Mouse (Mus musculus) midbrain, embryonic 15.5 days (tissue): ENCODE measurements at regions not wholly inside any gene's neighbourhood (a gene's known extent, or its start where the extent isn't known, plus 50 kb on each side); places are given as distances from the start of the nearest gene placed in this dataset.
"Not testable (repeated sequence)": the region's sequence is repeated elsewhere in the genome, so short reads cannot be mapped to it uniquely, and the experiment has no call there.

Experiments used
- ATAC-seq: fragments of 200-750 bp; cut with Nextera tagmentation; replicated peaks from 2 replicates; pipeline ENCODE4 v1.8.0; 2017; ENCODE audit warnings: moderate TSS enrichment
- H3K27ac ChIP-seq: fragments of 300-500 bp; sonication (generic); 2 replicates; pipeline ENCODE4 v1.5.1; 2015; ENCODE audit warnings: mild to moderate bottlenecking, inconsistent platforms
- H3K27me3 ChIP-seq: fragments of 300-500 bp; sonication (generic); replicated peaks from 2 replicates; pipeline ENCODE4 v1.6.1; 2015; ENCODE audit warnings: inconsistent platforms
- H3K36me3 ChIP-seq: fragments of 300-500 bp; sonication (generic); replicated peaks from 2 replicates; pipeline ENCODE4 v1.6.1; 2015; ENCODE audit warnings: inconsistent platforms
- H3K4me1 ChIP-seq: fragments of 300-500 bp; sonication (generic); 2 replicates; pipeline ENCODE4 v1.6.1; 2015; ENCODE audit warnings: inconsistent platforms
- H3K4me2 ChIP-seq: fragments of 300-500 bp; sonication (generic); 2 replicates; pipeline ENCODE4 v1.6.1; 2015; ENCODE audit warnings: inconsistent platforms, mild to moderate bottlenecking, moderate library complexity
- H3K4me3 ChIP-seq: fragments of 300-500 bp; sonication (generic); 2 replicates; pipeline ENCODE4 v1.5.1; 2015; ENCODE audit warnings: mild to moderate bottlenecking, inconsistent platforms
- H3K9ac ChIP-seq: fragments of 300-500 bp; sonication (generic); 2 replicates; pipeline ENCODE4 v1.6.1; 2015; ENCODE audit warnings: mild to moderate bottlenecking, inconsistent platforms
- H3K9me3 ChIP-seq: fragments of 300-500 bp; sonication (generic); 2 replicates; pipeline ENCODE4 v1.6.1; 2016; ENCODE audit warnings: inconsistent platforms
- whole genome bisulfite sequencing: fragments of 180-500 bp; shearing (Covaris S2); methylation state at CpG from one replicate; pipeline ENCODE4 v1.1.7; 2015; ENCODE audit warnings: mixed read lengths; 5-methylcytosine and 5-hydroxymethylcytosine counted together

GRCm38 (mm10) chr7:138488201-138488720 lies 90.7 kb upstream of the Tcerg1l start:
- Histone ChIP-seq H3K4me1 (no peaks in the 10 kb centered on the region), H3K4me3 (no peak overlapping the region), H3K27ac (no peak overlapping the region), H3K9ac (no peak overlapping the region), H3K27me3 (no peaks in the 10 kb centered on the region), H3K9me3 (no peaks in the 10 kb centered on the region), H3K4me2 (no peak overlapping the region), H3K36me3 (no peaks in the 10 kb centered on the region)
- no peak for ATAC-seq
- WGBS = 77% methylated on average over 3 of the region's 3 CpGs

- Histone ChIP-seq H3K27me3 (no peaks in the 10 kb centered on the region), H3K4me2 (no peak overlapping the region), H3K4me3 (no peak overlapping the region), H3K27ac (no peak overlapping the region), H3K9me3 (no peaks in the 10 kb centered on the region), H3K4me1 (no peaks in the 10 kb centered on the region), H3K36me3 (no peaks in the 10 kb centered on the region), H3K9ac (no peak overlapping the region)
- no peak for ATAC-seq
- WGBS = 64% methylated on average over 2 of the region's 2 CpGs
Observed at GRCm38 (mm10) chr7:138472891-138473455, 75.4 kb upstream of the Tcerg1l start.

- ATAC-seq = no peak
- Histone ChIP-seq H3K4me1 (no peaks in the 10 kb centered on the region), H3K4me3 (no peak overlapping the region), H3K27me3 (no peaks in the 10 kb centered on the region), H3K4me2 (no peak overlapping the region), H3K27ac (no peak overlapping the region), H3K9ac (no peak overlapping the region), H3K9me3 (no peaks in the 10 kb centered on the region), H3K36me3 (no peaks in the 10 kb centered on the region)
- WGBS = 82% methylated on average over 5 of the region's 5 CpGs
Observed at GRCm38 (mm10) chr7:138472371-138472770, 74.8 kb upstream of the Tcerg1l start.

GRCm38 (mm10) chr7:138469211-138469610 lies 71.7 kb upstream of the Tcerg1l start:
- no peak overlapping the region for H3K27ac ChIP-seq
- H3K4me2 ChIP-seq = no peak overlapping the region
- no peaks in the 10 kb centered on the region for H3K4me1 ChIP-seq
- H3K9me3 ChIP-seq = no peaks in the 10 kb centered on the region
- ATAC-seq = no peak
- no peak overlapping the region for H3K9ac ChIP-seq
- no peaks in the 10 kb centered on the region for H3K36me3 ChIP-seq
- no peak overlapping the region for H3K4me3 ChIP-seq
- WGBS = 88% methylated on average over 4 of the region's 4 CpGs
- no peaks in the 10 kb centered on the region for H3K27me3 ChIP-seq

- Histone ChIP-seq H3K4me3 (no peak overlapping the region), H3K36me3 (no peaks in the 10 kb centered on the region), H3K27ac (no peak overlapping the region), H3K9ac (no peak overlapping the region), H3K9me3 (no peaks in the 10 kb centered on the region), H3K27me3 (no peaks in the 10 kb centered on the region), H3K4me1 (no peaks in the 10 kb centered on the region), H3K4me2 (no peak overlapping the region)
- no peak for ATAC-seq
- 84% methylated on average over 2 of the region's 2 CpGs for WGBS
Observed at GRCm38 (mm10) chr7:138468436-138468835, 70.9 kb upstream of the Tcerg1l start.

- Histone ChIP-seq H3K27ac (no peak overlapping the region), H3K4me1 (no peaks in the 10 kb centered on the region), H3K9me3 (no peaks in the 10 kb centered on the region), H3K9ac (no peak overlapping the region), H3K27me3 (no peaks in the 10 kb centered on the region), H3K4me2 (no peak overlapping the region), H3K4me3 (no peak overlapping the region), H3K36me3 (no peaks in the 10 kb centered on the region)
- no peak for ATAC-seq
- WGBS = 93% methylated on average over 2 of the region's 2 CpGs
Observed at GRCm38 (mm10) chr7:138467981-138468380, 70.5 kb upstream of the Tcerg1l start.

- Histone ChIP-seq H3K9ac (no peak overlapping the region), H3K4me1 (no peaks in the 10 kb centered on the region), H3K4me2 (no peak overlapping the region), H3K27ac (no peak overlapping the region), H3K4me3 (no peak overlapping the region), H3K36me3 (no peaks in the 10 kb centered on the region), H3K27me3 (no peaks in the 10 kb centered on the region), H3K9me3 (no peaks in the 10 kb centered on the region)
- no peak for ATAC-seq
- 81% methylated on average over 1 of the region's 1 CpGs for WGBS
Observed at GRCm38 (mm10) chr7:138467386-138467785, 69.9 kb upstream of the Tcerg1l start.

- no peaks in the 10 kb centered on the region for H3K36me3 ChIP-seq
- H3K27me3 ChIP-seq = no peaks in the 10 kb centered on the region
- peak overlapping the region; percentile 12 for H3K27ac ChIP-seq
- H3K9ac ChIP-seq = no peak overlapping the region
- no peak overlapping the region for H3K4me3 ChIP-seq
- peak; percentile 76 for ATAC-seq
- 23% methylated on average over 7 of the region's 7 CpGs for WGBS
- peaks cover 16% of the 10 kb centered on the region for H3K4me1 ChIP-seq
- no peaks in the 10 kb centered on the region for H3K9me3 ChIP-seq
- H3K4me2 ChIP-seq = no peak overlapping the region
Observed at GRCm38 (mm10) chr7:138457964-138458363, 60.4 kb upstream of the Tcerg1l start.

- no peaks in the 10 kb centered on the region for H3K9me3 ChIP-seq
- no peak for ATAC-seq
- WGBS = 90% methylated on average over 3 of the region's 3 CpGs
- H3K9ac ChIP-seq = no peak overlapping the region
- no peak overlapping the region for H3K4me2 ChIP-seq
- H3K27me3 ChIP-seq = no peaks in the 10 kb centered on the region
- peaks cover 16% of the 10 kb centered on the region for H3K4me1 ChIP-seq
- no peak overlapping the region for H3K27ac ChIP-seq
- no peaks in the 10 kb centered on the region for H3K36me3 ChIP-seq
- H3K4me3 ChIP-seq = no peak overlapping the region
Observed at GRCm38 (mm10) chr7:138455371-138455770, 57.8 kb upstream of the Tcerg1l start.

- H3K9me3 ChIP-seq, H3K27ac ChIP-seq, H3K4me2 ChIP-seq, H3K36me3 ChIP-seq, H3K9ac ChIP-seq, ATAC-seq, H3K27me3 ChIP-seq, H3K4me3 ChIP-seq: not testable (repeated sequence)
- 48% methylated on average over 14 of the region's 14 CpGs for WGBS
- peaks cover 16% of the 10 kb centered on the region for H3K4me1 ChIP-seq
Observed at GRCm38 (mm10) chr7:138454498-138455225, 57.1 kb upstream of the Tcerg1l start.

- no peak for ATAC-seq
- no peak overlapping the region for H3K4me2 ChIP-seq
- H3K4me3 ChIP-seq = no peak overlapping the region
- H3K9ac ChIP-seq = no peak overlapping the region
- no peaks in the 10 kb centered on the region for H3K9me3 ChIP-seq
- H3K4me1 ChIP-seq = peaks cover 8% of the 10 kb centered on the region; the same call in 1 of the 2 replicates
- H3K27ac ChIP-seq = no peak overlapping the region
- H3K27me3 ChIP-seq = no peaks in the 10 kb centered on the region
- H3K36me3 ChIP-seq = no peaks in the 10 kb centered on the region
Observed at GRCm38 (mm10) chr7:138451321-138451720, 53.8 kb upstream of the Tcerg1l start.

GRCm38 (mm10) chr7:138448519-138448918 lies 51.0 kb upstream of the Tcerg1l start:
- ATAC-seq = no peak
- no peak overlapping the region for H3K27ac ChIP-seq
- H3K4me3 ChIP-seq = no peak overlapping the region
- H3K27me3 ChIP-seq = no peaks in the 10 kb centered on the region
- peaks cover 5% of the 10 kb centered on the region; the same call in 1 of the 2 replicates for H3K4me1 ChIP-seq
- no peak overlapping the region for H3K9ac ChIP-seq
- no peak overlapping the region for H3K4me2 ChIP-seq
- H3K36me3 ChIP-seq = no peaks in the 10 kb centered on the region
- WGBS = 57% methylated on average over 7 of the region's 7 CpGs
- H3K9me3 ChIP-seq = no peaks in the 10 kb centered on the region
